Mouse (Mus musculus): ENCODE measurements around the gene Slc38a9. TPM values are rescaled to one million over a fixed set of nuclear protein-coding genes. Genes with fewer than 3 reads are reported as not detected.
"Not testable (repeated sequence)": the region's sequence is repeated elsewhere in the genome, so short reads cannot be mapped to it uniquely, and the experiment has no call there.

The Slc38a9 gene
- total RNA-seq, 2 experiments from 2014 or later = 16.1 to 18.5 TPM

- DNase-seq (ENCODE audit: low spot score in 2 of 2) = no peak
Measured at GRCm38 (mm10) chr13:112683312-112683711, 22.8 kb downstream of the Slc38a9 start.

- peak in 1 of 2 experiments; percentile 27 for DNase-seq (ENCODE audit: low spot score in 2 of 2)
Measured at GRCm38 (mm10) chr13:112683970-112684369, 23.4 kb downstream of the Slc38a9 start.

GRCm38 (mm10) chr13:112686155-112686554 is 25.6 kb downstream of the Slc38a9 start:
- no peak for DNase-seq (ENCODE audit: low spot score in 2 of 2)

DNA sequence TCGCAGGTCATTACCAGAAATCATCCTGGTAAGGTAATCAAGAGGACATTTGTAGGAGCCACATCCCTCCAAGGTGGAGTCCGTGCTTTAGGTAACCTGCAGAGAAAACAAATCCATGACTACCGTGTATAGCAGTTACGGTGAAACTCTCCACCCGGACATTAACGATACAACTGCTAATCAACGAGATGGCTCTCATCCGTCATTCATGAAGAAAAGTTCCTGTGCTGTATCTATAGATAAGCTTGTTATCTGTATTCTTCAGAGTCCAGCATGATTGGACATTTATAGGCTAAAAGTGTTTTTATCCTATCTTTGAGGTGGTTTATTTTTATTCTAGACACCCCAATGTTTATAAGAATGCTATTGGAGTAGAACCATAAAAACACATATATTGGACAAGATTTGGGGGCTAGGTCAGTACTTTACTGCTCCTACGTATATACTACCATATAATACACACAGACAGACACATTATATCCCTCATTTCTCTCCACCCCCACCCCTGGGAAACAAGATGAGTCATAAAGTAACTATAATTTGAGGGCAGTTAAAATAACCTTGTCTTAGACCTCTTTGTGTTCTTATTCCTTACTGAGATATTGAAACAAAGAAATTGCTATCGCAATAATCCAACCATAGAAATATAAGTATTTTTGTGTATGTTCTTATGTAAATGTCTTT is 32.5 kb downstream of the Slc38a9 start:
- no peak for DNase-seq (ENCODE audit: low spot score in 2 of 2)

DNA sequence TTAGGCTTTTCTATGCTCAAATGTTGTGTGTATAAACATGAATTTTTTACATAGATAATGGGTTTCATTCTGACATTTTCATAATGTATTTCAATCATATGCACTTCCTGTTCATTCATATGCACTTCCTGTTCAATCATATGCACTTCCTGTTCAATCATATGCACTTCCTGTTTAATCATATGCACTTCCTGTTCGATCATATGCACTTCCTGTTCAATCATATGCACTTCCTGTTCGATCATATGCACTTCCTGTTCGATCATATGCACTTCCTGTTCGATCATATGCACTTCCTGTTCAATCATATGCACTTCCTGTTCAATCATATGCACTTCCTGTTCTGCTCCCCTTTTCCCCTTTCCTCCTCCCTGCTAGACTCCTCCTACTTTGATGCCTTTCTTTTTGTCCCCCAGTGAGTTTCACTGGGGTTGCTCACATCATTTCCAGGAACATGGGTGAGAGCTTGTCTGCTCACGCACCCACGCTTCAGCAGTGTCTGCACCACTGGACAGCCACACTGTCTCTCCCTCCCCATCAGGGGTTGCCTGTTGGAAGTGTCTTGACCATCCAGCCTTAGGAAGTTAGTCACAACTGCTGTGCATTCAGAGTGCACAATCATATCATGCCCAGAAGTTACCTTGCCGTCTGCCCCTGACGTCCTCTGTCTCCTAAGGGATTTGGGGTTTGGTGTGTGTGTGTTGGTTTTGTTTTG is 35.1 kb downstream of the Slc38a9 start:
- DNase-seq (ENCODE audit: low spot score in 2 of 2) = no peak

GRCm38 (mm10) chr13:112701256-112701655 is 40.7 kb downstream of the Slc38a9 start:
- no peak for DNase-seq (ENCODE audit: low spot score in 2 of 2)

DNA sequence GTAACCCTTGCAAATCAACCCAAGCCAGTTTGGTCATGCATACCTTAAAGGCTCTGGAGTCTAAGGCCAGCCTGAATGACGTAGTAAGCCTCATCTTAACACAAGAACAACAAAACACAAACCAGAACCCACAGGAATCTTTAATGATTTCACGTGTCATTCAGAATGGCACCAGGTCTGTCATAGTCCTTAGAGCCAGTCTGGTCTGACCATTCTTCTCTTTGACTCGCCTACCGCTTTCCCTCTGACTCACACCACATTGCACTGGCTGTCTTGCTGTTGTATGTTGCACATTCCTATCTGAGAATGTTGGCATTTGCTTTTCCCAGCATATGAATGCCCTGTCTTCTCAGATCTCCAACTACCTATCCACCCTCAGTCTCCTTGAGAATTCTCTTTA is 45.8 kb downstream of the Slc38a9 start:
- no peak for DNase-seq (ENCODE audit: low spot score in 2 of 2)

GRCm38 (mm10) chr13:112720078-112720736 is 59.7 kb downstream of the Slc38a9 start:
- DNase-seq (ENCODE audit: low spot score in 2 of 2) = no peak

DNA sequence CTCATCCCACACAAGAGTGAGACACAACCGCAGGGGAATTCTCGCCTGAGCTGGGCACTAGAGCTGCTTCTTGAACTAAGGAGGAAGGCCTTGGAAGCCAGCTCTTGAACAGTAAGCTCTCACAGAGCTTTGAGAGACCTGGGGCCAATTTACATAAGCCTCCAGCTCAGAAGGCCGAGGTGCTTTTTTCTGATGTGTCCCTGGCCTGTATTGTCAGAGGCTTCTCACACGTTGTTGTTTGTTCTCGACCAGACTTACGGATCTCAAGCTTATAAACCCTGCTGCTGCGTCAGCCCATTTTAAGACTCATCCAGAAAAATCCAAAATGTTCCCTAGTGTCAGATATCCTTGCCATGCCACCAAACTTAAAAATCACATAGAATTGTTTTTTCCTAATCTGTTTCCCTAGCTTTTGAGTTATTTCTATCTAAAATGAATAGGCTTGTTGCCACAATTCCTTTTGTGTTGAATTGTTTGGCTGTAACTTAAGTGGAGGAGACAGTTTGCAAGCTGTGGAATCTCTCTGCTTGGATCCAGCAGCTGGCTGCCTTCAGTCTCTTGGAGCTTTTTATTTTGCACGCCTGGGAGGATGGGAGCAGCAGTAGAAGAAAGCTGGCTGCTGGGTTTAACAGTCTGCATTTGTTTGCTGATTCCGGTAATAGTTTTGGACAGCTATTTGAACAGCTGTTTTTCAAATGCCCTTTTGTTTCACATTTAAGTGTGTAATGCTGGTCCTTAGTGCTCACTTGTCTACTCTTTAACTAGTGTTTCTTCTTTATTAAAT is 61.6 kb downstream of the Slc38a9 start:
- DNase-seq (ENCODE audit: low spot score in 2 of 2) = peak; percentile 23 to 31

DNA sequence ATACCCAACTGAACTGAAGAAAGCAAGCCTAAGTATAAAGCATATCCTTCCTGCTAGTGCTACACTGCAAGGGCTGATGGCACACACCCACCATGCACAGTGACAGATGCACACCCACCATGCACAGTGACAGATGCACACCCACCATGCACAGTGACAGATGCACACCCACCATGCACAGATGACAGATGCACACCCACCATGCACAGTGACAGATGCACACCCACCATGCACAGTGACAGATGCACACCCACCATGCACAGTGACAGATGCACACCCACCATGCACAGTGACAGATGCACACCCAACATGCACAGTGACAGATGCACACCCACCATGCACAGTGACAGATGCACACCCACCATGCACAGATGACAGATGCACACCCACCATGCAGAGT is 63.7 kb downstream of the Slc38a9 start:
- not testable (repeated sequence) for DNase-seq (ENCODE audit: low spot score in 2 of 2)

DNA sequence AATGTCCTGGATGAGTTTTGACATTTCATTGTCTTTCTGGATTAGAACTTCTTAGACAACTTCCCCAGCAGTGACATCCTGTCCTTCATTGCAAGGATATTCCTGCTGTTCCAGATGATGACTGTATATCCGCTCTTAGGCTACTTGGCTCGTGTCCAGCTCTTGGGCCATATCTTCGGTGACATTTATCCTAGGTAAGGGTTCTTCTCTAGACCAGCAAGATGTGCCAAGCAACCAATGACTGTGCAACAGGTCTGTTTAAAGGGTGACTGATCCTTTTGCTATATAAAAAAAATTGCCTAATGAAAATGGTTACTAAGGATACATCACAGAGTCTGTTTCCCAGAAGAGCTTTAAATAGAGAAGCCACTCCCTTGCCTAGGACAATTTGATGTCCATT is 65.5 kb downstream of the Slc38a9 start:
- DNase-seq (ENCODE audit: low spot score in 2 of 2) = no peak

DNA sequence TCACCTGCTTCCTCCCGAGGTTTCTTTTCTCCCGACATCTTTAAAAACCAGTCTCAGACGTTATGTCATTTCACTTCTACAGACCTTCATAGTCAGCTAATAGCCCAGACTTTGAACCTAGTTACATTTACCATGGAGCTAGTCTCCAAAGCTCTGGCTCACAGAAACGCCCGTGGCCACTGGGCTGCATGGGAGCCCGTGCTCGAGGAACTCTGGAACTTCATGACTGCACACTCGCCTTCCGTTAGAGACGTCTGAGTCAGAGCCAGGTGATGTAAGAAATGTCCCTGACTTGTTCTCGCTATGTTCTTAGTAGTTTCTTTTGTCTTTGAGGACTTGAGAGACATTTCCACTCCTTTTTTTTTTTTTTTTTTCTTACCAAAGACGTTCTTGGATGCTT is 72.8 kb downstream of the Slc38a9 start:
- DNase-seq (ENCODE audit: low spot score in 2 of 2) = no peak

- no peak for DNase-seq (ENCODE audit: low spot score in 2 of 2)
Measured at GRCm38 (mm10) chr13:112734906-112735713, 74.6 kb downstream of the Slc38a9 start.

DNA sequence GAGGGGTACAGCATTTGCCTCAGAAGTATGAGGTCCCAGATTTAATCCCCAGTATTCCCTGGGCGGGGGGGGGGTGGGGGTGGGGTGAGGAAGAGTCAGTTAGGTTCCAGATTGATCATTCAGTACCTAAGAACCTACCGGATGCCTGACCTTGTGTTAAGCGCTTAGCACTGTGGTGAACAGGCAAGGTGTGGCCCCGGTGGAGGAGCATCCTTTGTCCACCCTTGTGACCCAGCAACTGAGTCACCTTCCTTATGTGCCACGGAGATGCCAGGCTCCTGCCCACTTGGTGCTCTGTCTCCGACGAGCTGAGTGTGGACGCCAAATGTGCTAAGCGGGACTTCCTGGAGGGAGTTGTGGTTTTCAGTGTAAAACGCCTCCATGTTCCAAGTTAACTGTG is 75.9 kb downstream of the Slc38a9 start:
- DNase-seq (ENCODE audit: low spot score in 2 of 2) = no peak

DNA sequence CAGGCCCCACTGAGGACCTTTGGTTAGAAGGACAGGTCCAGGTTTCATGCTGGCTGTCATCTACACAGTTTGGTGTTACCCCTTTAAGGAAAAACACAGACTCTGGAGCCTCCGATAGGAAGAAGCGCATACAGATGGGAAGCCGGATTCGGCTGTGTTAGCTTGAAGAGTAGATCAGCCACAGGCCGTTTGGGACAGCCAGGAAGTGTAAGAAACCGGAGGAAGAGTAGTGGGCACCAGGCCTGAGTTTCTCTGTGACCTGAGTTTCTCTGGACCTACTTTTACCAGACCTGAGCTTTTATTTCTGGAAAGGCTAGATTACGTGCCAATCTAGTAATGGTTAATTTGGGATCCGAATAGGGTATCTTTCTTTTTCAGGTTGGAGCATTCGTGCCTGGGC is 76.6 kb downstream of the Slc38a9 start:
- no peak for DNase-seq (ENCODE audit: low spot score in 2 of 2)

DNA sequence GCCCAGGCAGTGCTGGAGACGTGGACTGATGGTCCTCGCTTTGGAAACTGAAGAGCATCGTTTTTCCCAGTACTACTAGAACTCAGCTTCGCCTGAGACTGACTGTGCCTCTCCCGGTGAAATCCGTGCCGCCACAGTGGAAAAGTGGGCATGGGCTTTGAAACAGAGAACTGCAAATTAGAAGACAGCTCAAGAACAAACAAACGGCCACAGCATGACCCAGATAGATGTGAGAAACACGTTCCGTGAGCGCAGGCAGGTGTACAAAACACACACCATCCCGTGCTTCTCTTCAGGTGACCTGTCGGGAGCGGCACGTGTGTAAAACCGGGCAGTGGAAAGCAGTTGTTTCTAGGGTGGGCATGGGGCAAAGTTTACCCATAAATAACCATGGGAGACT is 77.5 kb downstream of the Slc38a9 start:
- DNase-seq (ENCODE audit: low spot score in 2 of 2) = no peak

DNA sequence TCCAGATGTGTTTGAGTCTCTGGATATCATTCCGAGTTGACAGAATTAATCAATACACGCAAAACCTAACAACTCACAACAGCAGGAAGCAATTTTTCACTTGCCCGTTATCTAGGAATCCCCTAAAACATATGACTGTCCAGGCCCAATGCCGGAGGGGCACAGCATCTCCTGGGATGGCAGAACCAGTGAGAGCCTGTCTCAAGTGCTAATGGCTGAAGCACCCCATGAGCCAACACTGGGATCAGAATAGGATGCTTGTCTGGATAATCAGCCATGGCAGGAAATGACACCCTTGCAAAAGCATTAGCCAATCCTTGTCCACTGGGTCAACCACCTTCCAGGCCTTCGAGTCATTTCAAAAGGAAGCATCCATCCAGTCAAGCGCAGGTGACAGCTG is 79.5 kb downstream of the Slc38a9 start:
- DNase-seq (ENCODE audit: low spot score in 2 of 2) = no peak

GRCm38 (mm10) chr13:112742076-112742830 is 81.7 kb downstream of the Slc38a9 start:
- no peak for DNase-seq (ENCODE audit: low spot score in 2 of 2)

- DNase-seq (ENCODE audit: low spot score in 2 of 2) = no peak
Measured at GRCm38 (mm10) chr13:112743647-112744046, 83.1 kb downstream of the Slc38a9 start.
